Mouse (Mus musculus): Measurements from ENCODE around the gene Kdm6b. TPM values are rescaled to one million over a fixed set of nuclear protein-coding genes. Genes with fewer than 3 reads are reported as not detected.

Kdm6b gene
- polyA plus RNA-seq, 1 experiment = 9.3 TPM

DNA sequence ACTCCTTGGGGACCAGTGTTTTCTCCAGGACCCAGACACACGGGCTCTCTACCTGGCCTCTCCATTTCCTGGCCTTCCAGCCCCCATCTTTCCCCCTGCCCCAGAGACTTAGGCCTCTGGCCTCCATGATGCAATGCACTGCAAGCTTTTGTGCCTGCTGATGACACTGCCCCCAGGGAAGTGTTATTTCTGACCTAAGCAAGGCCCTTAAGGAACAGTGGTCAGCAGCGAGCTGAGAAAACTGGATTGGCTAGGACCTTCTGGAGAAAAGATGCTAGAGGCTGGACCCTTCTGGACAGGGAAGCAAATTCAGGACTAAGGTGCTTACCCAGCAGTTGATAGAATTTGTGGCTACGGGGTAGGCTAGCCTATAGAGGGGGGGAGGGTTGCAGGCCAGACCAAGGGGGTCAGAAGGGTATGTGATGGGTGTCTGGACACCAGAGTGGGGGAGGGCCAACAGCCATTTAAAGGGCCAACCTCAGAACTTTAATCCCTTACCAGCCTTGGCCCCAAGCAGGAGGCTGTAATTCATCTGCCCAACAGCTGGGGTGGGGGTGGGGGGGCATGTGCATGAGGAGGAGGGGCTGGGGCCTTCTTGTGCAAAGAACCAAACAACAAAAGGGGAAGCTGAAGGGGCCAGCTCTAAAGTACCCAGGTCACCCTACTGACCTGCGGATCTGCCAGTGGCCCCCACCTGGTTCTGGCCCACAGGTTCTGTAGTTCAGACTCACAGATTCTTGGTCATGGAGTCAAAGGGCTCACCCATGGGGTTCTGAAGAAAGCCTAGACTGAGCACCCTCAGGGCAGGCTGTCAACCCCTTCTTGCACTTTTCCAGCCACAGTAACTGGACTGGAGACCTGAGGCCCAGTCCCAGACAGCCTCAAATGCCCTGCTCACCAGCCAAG is 1.2 kb upstream of the Kdm6b start:
- TF ChIP-seq POLR2A (IDR thresholded peaks at IDR 0.05; ENCODE audit: borderline replicate concordance, low read depth, low read length) (no peak), CTCF (IDR thresholded peaks at IDR 0.05; ENCODE audit: low read depth, low read length) (no peak)
- H3K4me1 ChIP-seq (ENCODE audit: control insufficient read depth, insufficient read depth, low read length) = peaks cover 33% of the 10 kb centered on the region
- H3K4me3 ChIP-seq (ENCODE audit: insufficient read depth, low read length) = no peak overlapping the region
- no peak overlapping the region for H3K27ac ChIP-seq (ENCODE audit: insufficient read depth, low read depth, low read length)

- peaks cover 35% of the 10 kb centered on the region for H3K4me1 ChIP-seq (ENCODE audit: control insufficient read depth, insufficient read depth, low read length)
- no peak overlapping the region for H3K27ac ChIP-seq (ENCODE audit: insufficient read depth, low read depth, low read length)
- H3K4me3 ChIP-seq (ENCODE audit: insufficient read depth, low read length) = no peak overlapping the region
- no peak for TF ChIP-seq POLR2A (IDR thresholded peaks at IDR 0.05; ENCODE audit: borderline replicate concordance, low read depth, low read length)
- no peak for TF ChIP-seq CTCF (IDR thresholded peaks at IDR 0.05; ENCODE audit: low read depth, low read length)
These were observed 927 bp downstream of the Kdm6b start for GRCm38 (mm10) chr11:69412548-69412947.

- H3K4me3 ChIP-seq (ENCODE audit: insufficient read depth, low read length) = peak overlapping the region; percentile 82
- TF ChIP-seq CTCF (IDR thresholded peaks at IDR 0.05; ENCODE audit: low read depth, low read length) (no peak), POLR2A (IDR thresholded peaks at IDR 0.05; ENCODE audit: borderline replicate concordance, low read depth, low read length) (no peak)
- H3K4me1 ChIP-seq (ENCODE audit: control insufficient read depth, insufficient read depth, low read length) = peaks cover 29% of the 10 kb centered on the region
- peak overlapping the region; percentile 71 for H3K27ac ChIP-seq (ENCODE audit: insufficient read depth, low read depth, low read length)
These were observed 1.8 kb downstream of the Kdm6b start for GRCm38 (mm10) chr11:69411538-69412203.

DNA sequence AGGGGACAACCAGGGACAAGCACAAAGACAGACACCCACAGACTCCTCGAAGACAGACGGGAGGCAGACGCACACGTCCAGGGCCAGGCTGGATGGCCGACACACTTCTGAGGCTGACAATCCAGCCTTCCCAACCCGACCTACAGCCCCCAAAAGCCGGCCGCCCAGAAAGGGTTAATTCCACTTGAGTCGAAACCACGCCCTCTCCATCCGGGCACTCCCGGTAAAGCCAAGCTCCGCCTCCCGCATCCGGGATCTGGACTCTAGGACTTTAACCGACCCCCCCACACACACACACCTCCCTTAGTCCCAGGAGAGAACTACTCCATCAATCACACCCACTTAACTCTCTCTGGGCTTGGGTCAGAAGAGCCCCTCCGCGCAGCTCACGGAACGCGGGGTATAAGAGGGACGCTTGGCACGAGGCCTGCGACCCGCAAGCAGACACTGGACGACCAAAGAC is 2.4 kb downstream of the Kdm6b start:
- peak overlapping the region; percentile 82 for H3K4me3 ChIP-seq (ENCODE audit: insufficient read depth, low read length)
- TF ChIP-seq CTCF (IDR thresholded peaks at IDR 0.05; ENCODE audit: low read depth, low read length) (no peak), POLR2A (IDR thresholded peaks at IDR 0.05; ENCODE audit: borderline replicate concordance, low read depth, low read length) (no peak; the same call in 1 of the 2 replicates)
- H3K4me1 ChIP-seq (ENCODE audit: control insufficient read depth, insufficient read depth, low read length) = peaks cover 29% of the 10 kb centered on the region
- peak overlapping the region; percentile 87 for H3K27ac ChIP-seq (ENCODE audit: insufficient read depth, low read depth, low read length)

GRCm38 (mm10) chr11:69410310-69411072 is 3.0 kb downstream of the Kdm6b start:
- TF ChIP-seq CTCF (IDR thresholded peaks at IDR 0.05; ENCODE audit: low read depth, low read length) = no peak
- no peak for TF ChIP-seq POLR2A (IDR thresholded peaks at IDR 0.05; ENCODE audit: borderline replicate concordance, low read depth, low read length)
- Histone ChIP-seq H3K4me3 (ENCODE audit: insufficient read depth, low read length) (peak overlapping the region; percentile 82), H3K4me1 (ENCODE audit: control insufficient read depth, insufficient read depth, low read length) (peaks cover 29% of the 10 kb centered on the region), H3K27ac (ENCODE audit: insufficient read depth, low read depth, low read length) (peak overlapping the region; percentile 88)

GRCm38 (mm10) chr11:69410045-69410309 is 3.5 kb downstream of the Kdm6b start:
- Histone ChIP-seq H3K4me3 (ENCODE audit: insufficient read depth, low read length) (peak overlapping the region; percentile 79), H3K27ac (ENCODE audit: insufficient read depth, low read depth, low read length) (peak overlapping the region; percentile 88), H3K4me1 (ENCODE audit: control insufficient read depth, insufficient read depth, low read length) (peaks cover 25% of the 10 kb centered on the region)
- TF ChIP-seq CTCF (IDR thresholded peaks at IDR 0.05; ENCODE audit: low read depth, low read length) (no peak), POLR2A (IDR thresholded peaks at IDR 0.05; ENCODE audit: borderline replicate concordance, low read depth, low read length) (no peak)

GRCm38 (mm10) chr11:69409378-69410044 is 4.0 kb downstream of the Kdm6b start:
- Histone ChIP-seq H3K4me1 (ENCODE audit: control insufficient read depth, insufficient read depth, low read length) (peaks cover 22% of the 10 kb centered on the region), H3K27ac (ENCODE audit: insufficient read depth, low read depth, low read length) (peak overlapping the region; percentile 88), H3K4me3 (ENCODE audit: insufficient read depth, low read length) (peak overlapping the region; percentile 79)
- TF ChIP-seq CTCF (IDR thresholded peaks at IDR 0.05; ENCODE audit: low read depth, low read length) = no peak
- no peak for TF ChIP-seq POLR2A (IDR thresholded peaks at IDR 0.05; ENCODE audit: borderline replicate concordance, low read depth, low read length)

DNA sequence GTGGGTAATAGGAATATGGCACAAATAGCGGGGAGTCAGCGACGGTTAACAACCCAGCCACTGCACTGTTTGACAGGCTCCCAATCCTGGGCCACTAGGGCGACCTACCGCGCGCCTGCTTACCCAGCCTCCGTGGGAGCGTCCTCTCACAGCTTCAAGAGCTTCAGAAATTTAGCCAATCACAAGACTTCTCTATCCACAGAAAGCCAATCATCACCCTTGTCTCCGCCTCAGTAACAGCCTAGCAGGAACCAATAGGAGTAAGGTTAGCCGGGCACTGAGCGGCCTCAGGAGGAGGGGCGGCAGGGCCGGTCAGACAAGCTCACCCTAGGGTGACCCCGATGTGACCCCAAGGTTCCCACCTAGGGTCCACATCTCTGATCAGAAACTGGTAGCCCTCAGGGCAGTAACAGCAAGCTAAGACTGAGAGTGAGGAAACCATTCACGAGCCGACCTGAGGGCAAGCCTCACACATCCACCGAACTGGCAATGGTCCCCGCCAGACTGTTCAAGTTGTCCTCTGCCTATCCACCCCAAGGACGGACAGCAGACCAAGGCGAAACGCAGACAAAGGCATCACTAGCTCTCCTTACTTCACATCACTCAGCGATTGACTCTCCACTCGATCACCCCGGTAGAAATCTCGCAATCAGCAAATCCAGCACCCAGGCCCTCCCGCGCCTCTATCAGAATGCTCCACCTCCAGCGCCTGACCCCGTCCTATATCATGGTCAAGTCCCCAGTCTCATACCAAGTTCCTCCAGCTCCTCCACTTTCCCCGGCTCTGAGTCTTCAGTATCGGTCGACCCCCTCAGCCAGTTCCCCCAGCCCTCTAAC is 4.7 kb downstream of the Kdm6b start:
- Histone ChIP-seq H3K4me1 (ENCODE audit: control insufficient read depth, insufficient read depth, low read length) (peaks cover 15% of the 10 kb centered on the region), H3K27ac (ENCODE audit: insufficient read depth, low read depth, low read length) (peak overlapping the region; percentile 80), H3K4me3 (ENCODE audit: insufficient read depth, low read length) (peak overlapping the region; percentile 79)
- TF ChIP-seq POLR2A (IDR thresholded peaks at IDR 0.05; ENCODE audit: borderline replicate concordance, low read depth, low read length) (0 out of 2 replicates have a peak, but pooled peaks have one; percentile 22), CTCF (IDR thresholded peaks at IDR 0.05; ENCODE audit: low read depth, low read length) (no peak)

Data from bone marrow macrophage, adult 2 months (primary cell).